Mouse (Mus musculus) kidney, postnatal 10 days (tissue): ENCODE results near the gene Itgax.
"Not testable (repeated sequence)": the region's sequence is repeated elsewhere in the genome, so short reads cannot be mapped to it uniquely, and the experiment has no call there.

ENCODE experiments used
- DNase-seq: peaks from one replicate; pipeline ENCODE4 v3.0.0; 2021; ENCODE audit warnings: mixed read lengths

Itgax gene

GRCm38 (mm10) chr7:128128741-128129720 is at the start of gene Itgax:
Gene Itgax (plus strand): TSS chr7:128129547.
- no peak for DNase-seq

- DNase-seq = no peak
Observed at GRCm38 (mm10) chr7:128080012-128080411, 49.3 kb upstream of the Itgax start.

GRCm38 (mm10) chr7:128089141-128089540 is 40.2 kb upstream of the Itgax start:
- DNase-seq = no peak

- no peak for DNase-seq
Observed at GRCm38 (mm10) chr7:128098135-128098534, 31.2 kb upstream of the Itgax start.

- no peak for DNase-seq
Observed at GRCm38 (mm10) chr7:128100742-128101357, 28.5 kb upstream of the Itgax start.

GRCm38 (mm10) chr7:128105246-128105645 is 24.1 kb upstream of the Itgax start:
- no peak for DNase-seq

- no peak for DNase-seq
Observed at GRCm38 (mm10) chr7:128107462-128107861, 21.9 kb upstream of the Itgax start.

GRCm38 (mm10) chr7:128110314-128110713 is 19.0 kb upstream of the Itgax start:
- DNase-seq = no peak

GRCm38 (mm10) chr7:128112131-128112530 is 17.2 kb upstream of the Itgax start:
- DNase-seq = no peak

- no peak for DNase-seq
Observed at GRCm38 (mm10) chr7:128114371-128115105, 14.8 kb upstream of the Itgax start.

GRCm38 (mm10) chr7:128115211-128115958 is 14.0 kb upstream of the Itgax start:
- no peak for DNase-seq

GRCm38 (mm10) chr7:128116396-128116795 is 13.0 kb upstream of the Itgax start:
- no peak for DNase-seq

- DNase-seq = no peak
Observed at GRCm38 (mm10) chr7:128119726-128120490, 9.4 kb upstream of the Itgax start.

- no peak for DNase-seq
Observed at GRCm38 (mm10) chr7:128132148-128132547, 2.8 kb downstream of the Itgax start.

- DNase-seq = no peak
Observed at GRCm38 (mm10) chr7:128133596-128133995, 4.2 kb downstream of the Itgax start.

GRCm38 (mm10) chr7:128136927-128137326 is 7.6 kb downstream of the Itgax start:
- no peak for DNase-seq

- DNase-seq = no peak
Observed at GRCm38 (mm10) chr7:128139611-128140010, 10.3 kb downstream of the Itgax start.

- no peak for DNase-seq
Observed at GRCm38 (mm10) chr7:128150970-128151369, 21.6 kb downstream of the Itgax start.

GRCm38 (mm10) chr7:128154076-128154475 is 24.7 kb downstream of the Itgax start, which contains the start of gene Itgad:
Gene Itgad (plus strand): TSS chr7:128154376.
- no peak for DNase-seq

GRCm38 (mm10) chr7:128154924-128155323 is 25.6 kb downstream of the Itgax start:
- DNase-seq = no peak

GRCm38 (mm10) chr7:128158688-128159354 is 29.5 kb downstream of the Itgax start:
- not testable (repeated sequence) for DNase-seq
